Mouse (Mus musculus) liver, adult (tissue): ENCODE data around the gene Ctns.

Experiments used
- GATA4 ChIP-seq: IDR thresholded peaks from 2 replicates; pipeline ENCODE4 v1.6.1; 2014; ENCODE audit warnings: mild to moderate bottlenecking, low read length; ENCODE audit not compliant: insufficient replicate concordance

Ctns gene

DNA sequence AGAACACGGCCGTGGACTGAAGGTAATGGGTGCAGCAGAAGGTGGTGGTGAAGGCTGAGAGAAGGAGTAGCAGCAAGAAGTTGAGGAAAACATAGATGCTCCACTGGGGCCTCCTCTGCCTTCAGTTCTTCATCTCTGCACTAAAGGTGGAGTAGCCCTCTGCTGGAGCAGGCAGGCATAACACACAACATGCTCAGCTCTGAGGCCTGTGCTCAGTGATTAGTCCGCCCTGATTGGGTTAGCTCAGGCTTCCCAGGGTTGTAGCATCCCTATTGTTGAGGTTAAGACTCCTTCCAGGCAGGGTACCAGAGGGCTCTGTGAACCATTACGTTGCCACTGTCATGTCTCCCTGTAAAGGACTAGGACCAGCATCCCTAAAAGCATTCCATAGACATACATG lies 29.6 kb downstream of the Ctns start:
- no peak for TF ChIP-seq GATA4

DNA sequence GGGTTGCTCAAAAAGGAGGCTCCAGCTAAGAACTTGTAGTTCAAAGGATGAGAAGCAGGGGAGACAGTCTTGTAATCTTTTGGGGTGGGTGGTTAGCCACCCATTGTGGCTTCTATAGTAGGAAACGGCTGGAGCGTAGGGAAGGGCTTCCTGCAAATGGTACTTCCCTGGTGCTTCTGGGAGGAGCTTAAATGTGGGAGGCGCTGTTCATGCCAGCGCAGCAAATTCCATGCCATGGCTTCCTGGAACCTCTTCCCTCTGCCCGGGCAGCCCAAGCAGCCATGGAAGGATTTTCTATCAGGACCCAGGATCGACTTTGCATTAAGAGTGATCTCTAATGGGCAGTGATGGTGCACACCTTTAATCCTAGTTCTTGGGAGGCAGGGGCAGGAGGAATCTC lies 30.3 kb downstream of the Ctns start:
- TF ChIP-seq GATA4 = no peak

DNA sequence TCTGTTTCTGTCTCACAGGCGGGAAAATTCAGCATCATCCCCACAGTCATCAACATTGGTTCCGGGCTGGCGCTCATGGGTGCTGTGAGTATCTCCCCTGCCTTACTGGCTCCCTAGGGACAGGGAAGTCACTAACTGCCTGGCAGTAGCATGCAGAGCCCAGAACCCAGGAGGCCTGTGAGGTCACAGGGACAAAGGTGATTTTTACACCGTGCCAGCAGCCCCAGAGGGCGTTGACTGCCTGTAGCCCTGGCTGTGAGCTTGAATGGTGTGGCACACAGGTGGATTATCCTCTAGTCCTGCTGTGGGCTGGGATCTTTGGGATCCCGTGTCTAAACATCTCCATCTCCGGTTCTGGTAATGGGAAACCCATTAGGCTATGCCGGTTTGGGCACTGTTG lies 30.8 kb downstream of the Ctns start:
- TF ChIP-seq GATA4 = no peak

DNA sequence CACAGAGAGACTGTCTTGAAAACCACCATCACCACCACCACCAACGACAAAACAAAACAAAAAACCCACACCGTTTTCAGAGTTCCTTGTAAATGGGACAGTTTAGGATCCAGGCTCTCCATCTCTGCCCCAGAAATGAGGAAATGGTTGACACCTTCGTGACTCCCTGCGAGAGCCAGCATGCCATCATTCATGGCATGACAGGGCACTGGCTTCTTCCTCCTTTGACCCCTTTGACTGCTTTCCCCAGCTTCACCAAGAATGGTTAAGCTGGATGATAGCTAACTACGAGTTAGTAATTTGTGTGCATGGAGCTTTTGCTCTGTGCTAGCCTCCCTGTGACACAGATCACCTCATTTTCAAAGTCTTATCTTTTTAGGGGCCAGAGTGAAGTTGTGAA lies 36.6 kb downstream of the Ctns start:
- no peak for TF ChIP-seq GATA4

DNA sequence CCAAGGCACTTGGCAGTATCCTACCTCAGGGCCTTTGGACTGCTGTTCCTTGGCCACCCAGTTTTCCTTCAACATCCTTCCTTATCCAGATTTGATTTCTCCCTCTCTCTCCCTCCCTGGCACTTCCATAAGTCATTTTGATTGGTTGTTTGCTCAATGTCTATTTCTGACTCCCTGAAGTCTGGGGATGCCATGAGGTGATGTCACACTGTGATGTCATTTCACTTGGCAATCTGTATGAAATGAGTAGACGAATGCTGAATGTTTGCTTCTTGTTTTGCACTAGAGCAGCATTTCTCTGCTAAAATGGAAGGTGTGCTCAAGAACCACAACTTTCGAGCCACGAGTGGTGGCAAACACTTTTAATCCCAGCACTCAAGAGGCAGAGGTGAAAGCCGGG lies 37.2 kb downstream of the Ctns start:
- no peak for TF ChIP-seq GATA4

DNA sequence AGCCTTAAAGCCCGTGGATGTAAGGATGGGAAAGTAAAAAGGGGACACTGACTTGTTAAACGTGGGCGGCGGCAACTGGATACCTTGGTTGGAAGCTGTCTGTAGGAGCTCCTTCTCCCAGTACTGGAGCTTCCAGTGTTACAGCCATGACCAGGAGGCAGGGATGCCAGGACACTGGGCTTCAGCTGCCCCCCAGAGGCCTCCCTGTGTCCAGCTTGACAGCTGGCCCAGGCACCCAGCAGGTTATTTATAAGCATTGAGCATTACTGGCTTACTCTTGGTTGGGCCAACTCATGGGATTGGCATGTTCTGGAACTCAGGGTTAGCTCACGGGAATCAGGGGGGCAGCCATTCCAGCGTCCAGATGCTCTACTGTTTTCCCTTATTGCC lies 38.0 kb downstream of the Ctns start:
- no peak for TF ChIP-seq GATA4

DNA sequence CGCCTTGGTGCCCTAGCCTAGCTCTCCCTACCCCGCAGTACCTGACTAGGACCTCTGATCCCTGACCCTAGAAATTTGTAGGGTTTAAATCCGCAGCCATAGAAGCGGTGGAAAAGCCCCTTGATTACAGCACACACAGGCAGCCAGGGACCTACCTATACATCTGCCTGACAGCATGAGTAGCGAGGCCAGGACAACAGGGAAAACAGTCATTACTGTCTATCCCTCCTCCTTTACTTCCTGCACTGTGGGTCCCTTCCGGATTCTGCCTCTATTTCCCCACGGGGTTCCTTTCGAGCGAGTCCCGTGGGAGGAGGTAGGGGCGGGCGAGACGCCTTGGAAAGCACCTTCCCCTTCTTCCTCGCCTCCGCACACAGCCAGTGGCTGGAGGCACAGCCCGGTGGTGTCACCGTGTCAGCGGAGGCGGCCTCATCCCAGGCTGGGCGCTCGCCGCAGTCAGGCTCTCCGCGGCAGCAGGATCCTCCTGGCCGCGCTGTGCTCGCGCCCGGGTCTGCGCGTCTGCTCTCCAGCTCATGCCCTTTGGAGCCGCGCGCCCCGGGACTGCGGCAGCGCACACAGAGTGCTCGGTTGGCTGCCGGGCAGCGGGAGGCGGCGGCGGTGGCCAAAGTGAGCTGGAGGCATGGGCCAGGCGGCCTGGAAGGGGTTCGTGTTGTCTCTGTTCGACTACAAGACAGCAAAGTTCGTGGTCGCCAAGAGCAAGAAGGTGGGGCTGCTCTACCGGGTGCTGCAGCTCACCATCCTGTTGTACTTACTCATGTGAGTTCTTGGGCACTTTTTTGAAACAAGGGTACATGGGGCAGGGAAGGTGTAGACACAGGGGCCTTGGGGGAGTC lies 38.7 kb downstream of the Ctns start, which contains the start of gene P2rx5:
TSS of gene P2rx5 (plus strand) at position 465 of the 854 bp plus-strand sequence.
- no peak for TF ChIP-seq GATA4

DNA sequence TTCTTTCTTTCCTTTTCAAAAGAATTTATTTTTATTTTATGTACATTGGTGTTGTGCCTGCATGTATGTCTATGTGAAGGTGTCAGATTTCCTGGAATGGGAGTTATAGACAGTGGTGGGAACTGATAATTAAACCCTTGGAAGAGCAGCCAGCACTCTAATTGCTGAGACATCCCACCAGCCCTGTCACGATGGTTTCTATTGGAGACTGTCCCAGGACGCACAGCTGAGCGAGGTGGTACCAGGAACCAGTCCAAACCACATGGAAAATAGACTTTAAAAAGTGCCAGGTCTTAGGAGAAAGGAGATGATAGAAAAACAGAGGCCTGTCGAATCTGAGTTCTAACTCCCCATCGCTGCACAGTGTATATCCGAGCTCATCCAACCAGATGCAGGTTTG lies 43.8 kb downstream of the Ctns start:
- TF ChIP-seq GATA4 = no peak

DNA sequence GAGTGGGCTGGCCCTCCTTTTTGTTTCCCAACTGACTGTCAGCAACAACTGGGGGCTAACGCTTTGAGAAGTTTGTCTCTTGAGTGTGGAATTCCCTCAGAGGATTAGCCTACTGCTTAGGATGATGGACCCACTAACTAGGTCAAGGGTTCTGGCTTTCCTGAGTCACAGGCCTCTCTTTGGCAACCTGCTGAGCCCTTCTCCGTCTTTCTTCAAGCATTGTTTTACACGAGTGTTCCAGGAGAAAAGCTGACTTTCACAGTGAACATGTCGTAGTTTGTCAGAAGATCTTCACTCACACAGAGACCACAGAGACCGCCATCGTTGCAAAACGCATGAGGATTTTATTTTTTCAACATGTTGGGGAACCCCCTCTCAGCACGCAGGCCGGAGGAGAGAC lies 50.6 kb downstream of the Ctns start:
- TF ChIP-seq GATA4 = no peak

DNA sequence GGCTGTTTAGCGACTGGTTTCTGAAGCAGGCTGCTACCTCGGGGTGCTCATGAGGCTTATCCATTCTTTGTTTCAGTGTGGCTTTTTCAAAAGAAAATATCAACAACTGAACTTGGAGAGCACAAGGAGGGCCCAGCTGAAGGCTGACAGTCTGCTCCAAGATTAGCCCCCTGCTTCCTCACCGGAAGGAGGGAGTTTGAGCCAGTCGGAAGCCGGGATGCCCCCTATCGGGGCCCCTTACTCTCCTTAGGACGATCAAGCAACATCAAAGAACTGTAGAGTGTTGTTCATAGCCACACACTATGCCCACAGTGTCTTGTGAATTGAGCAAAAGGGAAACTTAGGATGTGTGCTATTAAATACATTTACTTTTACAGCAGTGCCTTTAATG lies 51.9 kb downstream of the Ctns start:
- TF ChIP-seq GATA4 = no peak

DNA sequence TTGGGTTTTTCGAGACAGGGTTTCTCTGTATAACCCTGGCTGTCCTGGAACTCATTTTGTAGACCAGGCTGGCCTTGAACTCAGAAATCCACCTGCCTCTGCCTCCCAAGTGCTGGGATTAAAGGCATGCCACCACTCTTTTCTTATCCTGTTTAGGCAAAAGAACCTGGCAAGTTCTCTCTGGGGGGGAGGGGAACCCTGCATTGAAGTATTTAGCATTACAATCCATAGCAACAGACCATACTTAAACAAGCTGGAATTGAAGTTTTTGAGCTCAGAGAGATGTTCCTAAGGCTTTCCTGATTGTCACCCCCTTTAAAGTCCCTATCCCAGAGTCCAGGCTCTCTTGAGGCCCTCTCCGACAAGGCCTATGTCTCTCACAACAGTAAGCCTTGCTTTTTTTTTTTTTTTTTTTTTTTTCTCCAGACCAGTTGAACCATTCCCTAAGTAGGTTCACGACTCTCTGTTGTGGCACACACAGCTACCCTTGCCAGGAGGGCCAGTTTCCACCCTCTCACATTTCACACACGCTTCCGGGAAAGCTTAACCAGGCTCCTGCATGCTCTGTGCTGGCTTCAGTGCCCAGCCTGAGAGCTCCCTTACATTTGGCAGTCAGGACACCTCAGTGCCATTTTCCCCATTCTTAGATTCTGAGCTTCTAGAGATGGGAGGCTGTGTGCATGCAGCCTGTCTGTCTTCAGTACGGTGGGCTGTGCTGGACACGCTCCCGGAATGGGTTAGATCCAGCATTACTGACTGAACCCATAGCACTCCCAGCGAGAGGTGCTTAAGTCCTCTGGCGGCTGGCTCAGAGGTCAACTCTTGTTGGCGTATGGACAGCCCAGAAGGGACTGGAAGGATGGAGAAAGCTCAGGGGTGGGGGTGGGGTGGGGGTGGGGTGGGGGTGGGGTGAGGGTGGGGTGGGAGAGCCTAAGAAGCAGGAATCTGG lies 52.5 kb downstream of the Ctns start:
- no peak for TF ChIP-seq GATA4

DNA sequence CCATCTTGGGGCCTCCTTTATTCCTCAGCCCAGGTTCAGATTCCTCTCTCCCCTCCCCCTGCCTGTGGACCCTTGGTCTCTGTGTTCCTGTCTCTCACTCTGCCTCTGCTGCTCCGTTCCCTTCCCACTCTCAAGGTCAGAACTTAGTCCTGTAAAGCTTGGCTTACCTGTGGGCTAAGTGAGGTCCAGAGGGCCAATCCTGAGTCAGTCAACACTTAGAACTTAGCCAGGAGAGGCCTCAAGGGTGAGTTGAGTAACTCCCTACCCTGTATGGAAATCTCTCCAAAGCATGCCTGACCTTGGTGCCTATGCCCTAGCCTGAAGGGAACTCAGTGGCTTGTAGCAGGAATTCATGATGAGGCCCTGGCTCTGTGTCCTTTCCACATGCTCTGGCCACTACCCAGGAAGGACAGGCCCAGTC lies 54.6 kb downstream of the Ctns start:
- no peak for TF ChIP-seq GATA4

DNA sequence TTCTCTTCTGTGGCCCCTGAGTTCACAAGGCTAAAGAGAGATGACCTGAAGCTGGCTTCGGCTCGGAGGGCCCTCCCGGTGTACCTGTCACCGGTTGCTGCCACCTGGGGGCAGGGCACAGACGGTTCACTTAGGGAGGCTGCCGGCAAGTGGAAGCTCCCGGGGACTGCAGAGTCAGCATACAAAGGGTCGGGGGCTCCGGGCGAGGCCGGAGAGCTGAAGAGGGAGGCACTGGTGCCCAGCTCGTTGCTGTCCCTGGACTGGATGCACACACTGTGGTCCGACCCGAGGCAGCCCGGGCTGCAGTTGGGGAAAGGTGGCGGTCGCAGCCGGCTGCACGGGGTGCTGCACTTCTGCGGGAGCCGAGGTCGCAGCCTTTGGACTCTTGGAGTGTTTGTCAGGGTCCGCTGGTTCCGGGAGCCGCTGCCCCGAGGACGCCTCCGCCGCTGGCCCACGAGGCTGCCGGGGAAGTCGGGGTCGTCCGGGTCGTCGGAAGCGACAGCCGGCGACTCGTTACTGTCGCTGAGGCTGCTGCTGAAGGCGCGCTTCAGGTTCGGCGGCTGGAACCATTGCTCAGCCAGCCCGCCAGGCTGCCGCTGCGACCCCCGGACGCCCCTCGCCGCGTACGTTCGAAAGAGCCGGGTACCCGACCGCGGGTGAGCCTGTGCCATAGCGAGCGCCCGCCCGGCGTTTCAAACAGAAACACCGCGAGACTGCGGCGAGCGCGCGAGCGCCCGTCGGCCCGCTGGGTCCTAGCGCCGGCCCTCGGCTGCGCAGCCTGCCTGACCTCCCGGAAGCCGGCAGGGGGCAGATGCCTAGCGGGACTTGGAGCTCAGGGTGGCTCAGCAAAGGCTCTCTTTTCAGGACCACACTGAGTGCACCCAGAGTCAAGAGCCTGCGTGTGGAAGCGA lies 61.0 kb downstream of the Ctns start, which contains the start of gene Haspin:
TSS of gene Haspin (minus strand) at position 704 of the 911 bp plus-strand sequence.
- TF ChIP-seq GATA4 = no peak; the same call in 1 of the 2 replicates

DNA sequence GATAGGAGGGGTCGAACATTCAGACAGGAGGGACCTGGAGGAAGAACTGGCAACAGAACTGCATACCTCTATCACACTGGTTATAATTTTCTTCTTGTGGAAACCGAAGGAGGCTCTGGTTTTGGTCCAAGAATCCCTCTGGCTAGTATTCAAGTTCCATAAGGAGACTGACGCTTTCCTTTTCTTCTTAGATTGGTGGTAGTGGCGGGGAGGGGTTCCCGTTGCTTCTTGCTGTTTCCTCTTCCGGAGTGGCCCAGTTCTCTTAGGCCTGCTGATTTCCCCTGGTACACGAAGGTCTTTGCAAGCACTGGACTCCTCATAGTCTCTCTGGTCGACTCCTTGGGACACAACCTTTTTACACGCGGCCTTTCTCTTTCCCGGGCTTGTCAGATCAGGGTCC lies 61.7 kb downstream of the Ctns start:
- no peak for TF ChIP-seq GATA4

DNA sequence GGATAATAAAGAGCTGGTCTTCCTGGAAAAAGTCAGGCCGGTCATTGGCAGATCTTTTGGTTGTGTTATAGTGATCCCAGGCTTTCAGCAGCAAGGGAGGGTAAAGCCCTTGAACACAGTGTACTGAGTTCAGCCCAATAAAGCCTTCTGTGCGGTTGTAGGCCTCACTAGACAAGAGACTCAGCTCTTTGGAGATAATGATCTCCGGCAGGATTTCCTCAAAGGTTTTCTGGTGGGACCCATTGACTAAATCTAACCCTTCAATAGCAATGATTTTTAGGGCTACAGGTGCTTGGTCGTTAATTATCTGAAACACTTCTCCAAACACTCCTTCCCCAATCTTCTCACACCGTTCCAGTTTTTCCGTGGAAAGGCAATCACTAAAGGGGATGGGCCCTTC lies 62.3 kb downstream of the Ctns start:
- TF ChIP-seq GATA4 = no peak
